Mouse (Mus musculus) intestine, embryonic 16.5 days (tissue): ENCODE measurements around the gene Tubb4b. TPM values are rescaled to one million over a fixed set of nuclear protein-coding genes. Genes with fewer than 3 reads are reported as not detected.
A peak's percentile ranks its signal among the peaks of the same experiment; 100 is the strongest.

Source experiments
- ATAC-seq: fragments of 200-750 bp; cut with Nextera tagmentation; 2 replicates; pipeline ENCODE4 v1.8.0; 2017; ENCODE audit warnings: moderate TSS enrichment, moderate library complexity
- H3K27ac ChIP-seq: fragments of 300-500 bp; sonication (generic); 2 replicates; pipeline ENCODE4 v1.5.1; 2014; ENCODE audit warnings: mild to moderate bottlenecking, low read length
- H3K27me3 ChIP-seq: fragments of 300-500 bp; sonication (generic); replicated peaks from 2 replicates; pipeline ENCODE4 v1.6.1; 2014; ENCODE audit warnings: low read length, control low read depth, mixed read lengths; ENCODE audit not compliant: control insufficient read depth, insufficient read depth
- H3K36me3 ChIP-seq: fragments of 300-500 bp; sonication (generic); 2 replicates; pipeline ENCODE4 v1.6.1; 2014; ENCODE audit warnings: low read length, control low read depth; ENCODE audit not compliant: control insufficient read depth, insufficient read depth
- H3K4me1 ChIP-seq: fragments of 300-500 bp; sonication (generic); 2 replicates; pipeline ENCODE4 v1.6.1; 2014; ENCODE audit warnings: low read length, control low read depth, mixed read lengths; ENCODE audit not compliant: control insufficient read depth, insufficient read depth
- H3K4me2 ChIP-seq: fragments of 300-500 bp; sonication (generic); 2 replicates; pipeline ENCODE4 v1.6.1; 2014; ENCODE audit warnings: low read depth, low read length, control low read depth
- H3K4me3 ChIP-seq: fragments of 300-500 bp; sonication (generic); 2 replicates; pipeline ENCODE4 v1.5.1; 2014; ENCODE audit warnings: mild to moderate bottlenecking, low read length
- H3K9ac ChIP-seq: fragments of 300-500 bp; sonication (generic); 2 replicates; pipeline ENCODE4 v1.6.1; 2014; ENCODE audit warnings: low read depth, low read length
- H3K9me3 ChIP-seq: fragments of 300-500 bp; sonication (generic); 2 replicates; pipeline ENCODE4 v1.6.1; 2016; ENCODE audit warnings: low read length, control low read depth; ENCODE audit not compliant: control insufficient read depth
- WGBS: fragments of 180-500 bp; shearing (Covaris S2); extraction: QIAGEN DNeasy Blood & Tissue Kit; methylation state at CpG from one replicate; pipeline ENCODE4 v1.1.7; 2014; 5-methylcytosine and 5-hydroxymethylcytosine counted together
- polyA plus RNA-seq: library from polyadenylated mRNA; unstranded; fragments of >200 nt; fragmentation: Nextera tagmentation; extraction: Ambion mirVana; gene quantifications from 2 replicates; pipeline ENCODE4 v1.2.1, GENCODE M21; 2015

Gene Tubb4b
- polyA plus RNA-seq, 1 experiment from 2014 or later = 699 TPM

- 40% methylated on average over 5 of the region's 5 CpGs for WGBS
- Histone ChIP-seq H3K4me2 (peak overlapping the region; percentile 94), H3K9me3 (no peaks in the 10 kb centered on the region), H3K4me3 (peak overlapping the region; percentile 54), H3K27me3 (peaks cover 3% of the 10 kb centered on the region; the same call in 1 of the 2 replicates), H3K36me3 (no peaks in the 10 kb centered on the region), H3K27ac (no peak overlapping the region), H3K9ac (no peak overlapping the region; the same call in 1 of the 2 replicates), H3K4me1 (peaks cover 4% of the 10 kb centered on the region; the same call in 1 of the 2 replicates)
- no peak for ATAC-seq
These were observed 37.9 kb downstream of the Tubb4b start for GRCm38 (mm10) chr2:25186575-25186930.

- ATAC-seq = peak; percentile 70
- Histone ChIP-seq H3K9me3 (no peaks in the 10 kb centered on the region), H3K36me3 (no peaks in the 10 kb centered on the region), H3K9ac (peak overlapping the region; percentile 72), H3K27me3 (peaks cover 3% of the 10 kb centered on the region; the same call in 1 of the 2 replicates), H3K4me1 (peaks cover 4% of the 10 kb centered on the region; the same call in 1 of the 2 replicates), H3K4me3 (peak overlapping the region; percentile 54), H3K27ac (peak overlapping the region; percentile 75), H3K4me2 (peak overlapping the region; percentile 94)
- under 1% methylated on average over 62 of the region's 64 CpGs for WGBS
These were observed 38.6 kb downstream of the Tubb4b start for GRCm38 (mm10) chr2:25185625-25186574.

- Histone ChIP-seq H3K4me1 (peaks cover 11% of the 10 kb centered on the region), H3K36me3 (no peaks in the 10 kb centered on the region), H3K4me2 (no peak overlapping the region), H3K9ac (no peak overlapping the region), H3K27ac (no peak overlapping the region), H3K4me3 (no peak overlapping the region), H3K27me3 (peaks cover 9% of the 10 kb centered on the region), H3K9me3 (no peaks in the 10 kb centered on the region)
- WGBS = 91% methylated on average over 7 of the region's 7 CpGs
- ATAC-seq = no peak
These were observed 40.0 kb downstream of the Tubb4b start for GRCm38 (mm10) chr2:25184496-25184895.

- H3K9ac ChIP-seq = no peak overlapping the region
- no peak overlapping the region for H3K4me3 ChIP-seq
These were observed 41.2 kb downstream of the Tubb4b start for GRCm38 (mm10) chr2:25183336-25183735.

GRCm38 (mm10) chr2:25182664-25183063 lies 41.8 kb downstream of the Tubb4b start:
- Histone ChIP-seq H3K4me3 (peak overlapping the region; percentile 62), H3K27me3 (peaks cover 15% of the 10 kb centered on the region), H3K4me1 (peaks cover 16% of the 10 kb centered on the region), H3K9me3 (no peaks in the 10 kb centered on the region), H3K36me3 (no peaks in the 10 kb centered on the region), H3K9ac (peak overlapping the region; percentile 21; the same call in 1 of the 2 replicates), H3K4me2 (peak overlapping the region; percentile 84), H3K27ac (no peak overlapping the region)
- 29% methylated on average over 6 of the region's 6 CpGs for WGBS
- ATAC-seq = no peak

More at GRCm38 (mm10) chr2:25183336-25183735, 41.2 kb downstream of the Tubb4b start:
- no peak for ATAC-seq
- Histone ChIP-seq H3K36me3 (no peaks in the 10 kb centered on the region), H3K4me1 (peaks cover 13% of the 10 kb centered on the region), H3K4me2 (no peak overlapping the region), H3K27ac (no peak overlapping the region), H3K9me3 (no peaks in the 10 kb centered on the region), H3K27me3 (peaks cover 15% of the 10 kb centered on the region)
- 79% methylated on average over 2 of the region's 2 CpGs for WGBS

- no peak for ATAC-seq
- H3K36me3 ChIP-seq = no peaks in the 10 kb centered on the region
- H3K27me3 ChIP-seq = peaks cover 15% of the 10 kb centered on the region
- H3K4me2 ChIP-seq = peak overlapping the region; percentile 84
- H3K4me1 ChIP-seq = peaks cover 23% of the 10 kb centered on the region
- no peaks in the 10 kb centered on the region for H3K9me3 ChIP-seq
- H3K27ac ChIP-seq = peak overlapping the region; percentile 96
- WGBS = under 1% methylated on average over 17 of the region's 17 CpGs
- peak overlapping the region; percentile 62 for H3K4me3 ChIP-seq
- peak overlapping the region; percentile 76 for H3K9ac ChIP-seq
These were observed 42.6 kb downstream of the Tubb4b start for GRCm38 (mm10) chr2:25181891-25182397.

- under 1% methylated on average over 95 of the region's 100 CpGs for WGBS
- peaks cover 31% of the 10 kb centered on the region for H3K4me1 ChIP-seq
- peaks cover 15% of the 10 kb centered on the region for H3K27me3 ChIP-seq
- peak; percentile 76 for ATAC-seq
- H3K36me3 ChIP-seq = no peaks in the 10 kb centered on the region
- peak overlapping the region; percentile 62 for H3K4me3 ChIP-seq
- H3K4me2 ChIP-seq = peak overlapping the region; percentile 84
- peak overlapping the region; percentile 96 for H3K27ac ChIP-seq
- peak overlapping the region; percentile 76 for H3K9ac ChIP-seq
- H3K9me3 ChIP-seq = no peaks in the 10 kb centered on the region
These were observed 43.3 kb downstream of the Tubb4b start for GRCm38 (mm10) chr2:25180973-25181890.

GRCm38 (mm10) chr2:25180478-25180903 lies 44.0 kb downstream of the Tubb4b start, which contains the start of gene Nrarp:
TSS of gene Nrarp (plus strand) at chr2:25180758.
- Histone ChIP-seq H3K4me3 (peak within 1 kb of the TSS; percentile 62), H3K4me1 (peaks cover 36% of the 10 kb centered on the region), H3K27ac (peak within 1 kb of the TSS; percentile 96), H3K9me3 (no peaks in the 10 kb centered on the region), H3K4me2 (peak within 1 kb of the TSS; percentile 84), H3K9ac (peak within 1 kb of the TSS; percentile 76), H3K27me3 (peaks cover 15% of the 10 kb centered on the region), H3K36me3 (no peaks in the 10 kb centered on the region)
- under 1% methylated on average over 35 of the region's 35 CpGs for WGBS
- ATAC-seq = peak; percentile 87
